Mouse (Mus musculus): ENCODE results near the gene Plekhm3.

GRCm38 (mm10) chr1:64840930-64841329, 115.7 kb downstream of the Plekhm3 start:
- TF ChIP-seq GATA1 (IDR thresholded peaks at IDR 0.05; ENCODE audit: borderline replicate concordance, low read length) (no peak), FLI1 (IDR thresholded peaks at IDR 0.05; ENCODE audit: low read length) (no peak)
